Mouse (Mus musculus): ENCODE data around the gene Ssx2ip. TPM values are rescaled to one million over a fixed set of nuclear protein-coding genes. Genes with fewer than 3 reads are reported as not detected.

Ssx2ip gene
- polyA plus RNA-seq, 1 experiment from 2014 or later = 16.6 TPM

- 32% methylated on average over 5 of the region's 5 CpGs for WGBS
- Histone ChIP-seq H3K4me3 (peak overlapping the region; percentile 70), H3K4me1 (peaks cover 32% of the 10 kb centered on the region), H3K9me3 (no peaks in the 10 kb centered on the region), H3K4me2 (peak overlapping the region; percentile 83), H3K9ac (peak overlapping the region; percentile 16; the same call in 1 of the 2 replicates), H3K36me3 (replicated peaks) (no peaks in the 10 kb centered on the region), H3K27ac (no peak overlapping the region), H3K27me3 (replicated peaks) (no peaks in the 10 kb centered on the region)
- ATAC-seq (replicated peaks) = no peak
Observed at GRCm38 (mm10) chr3:146406007-146406341, 1.5 kb downstream of the Ssx2ip start.

GRCm38 (mm10) chr3:146407086-146407721, 2.8 kb downstream of the Ssx2ip start:
- H3K4me1 ChIP-seq = peaks cover 32% of the 10 kb centered on the region
- H3K36me3 ChIP-seq (replicated peaks) = no peaks in the 10 kb centered on the region
- 74% methylated on average over 16 of the region's 16 CpGs for WGBS
- no peak overlapping the region for H3K9ac ChIP-seq
- H3K9me3 ChIP-seq = no peaks in the 10 kb centered on the region
- no peak for ATAC-seq (replicated peaks)
- H3K27me3 ChIP-seq (replicated peaks) = no peaks in the 10 kb centered on the region
- H3K4me3 ChIP-seq = no peak overlapping the region
- H3K27ac ChIP-seq = no peak overlapping the region
- H3K4me2 ChIP-seq = peak overlapping the region; percentile 22

- Histone ChIP-seq H3K27me3 (replicated peaks) (no peaks in the 10 kb centered on the region), H3K36me3 (replicated peaks) (no peaks in the 10 kb centered on the region), H3K4me2 (no peak overlapping the region), H3K4me1 (peaks cover 25% of the 10 kb centered on the region), H3K27ac (no peak overlapping the region), H3K4me3 (no peak overlapping the region), H3K9ac (no peak overlapping the region), H3K9me3 (no peaks in the 10 kb centered on the region)
- WGBS = 84% methylated on average over 7 of the region's 7 CpGs
- ATAC-seq (replicated peaks) = no peak
Observed at GRCm38 (mm10) chr3:146410114-146410513, 5.7 kb downstream of the Ssx2ip start.

GRCm38 (mm10) chr3:146412008-146412407, 7.6 kb downstream of the Ssx2ip start:
- Histone ChIP-seq H3K4me2 (no peak overlapping the region), H3K27me3 (replicated peaks) (no peaks in the 10 kb centered on the region), H3K4me3 (no peak overlapping the region), H3K9me3 (no peaks in the 10 kb centered on the region), H3K9ac (no peak overlapping the region), H3K36me3 (replicated peaks) (no peaks in the 10 kb centered on the region), H3K27ac (no peak overlapping the region), H3K4me1 (peaks cover 6% of the 10 kb centered on the region)
- no peak for ATAC-seq (replicated peaks)
- 67% methylated on average over 2 of the region's 2 CpGs for whole genome bisulfite sequencing

- 92% methylated on average over 7 of the region's 7 CpGs for WGBS
- H3K9me3 ChIP-seq = no peaks in the 10 kb centered on the region
- no peak overlapping the region for H3K4me2 ChIP-seq
- H3K27me3 ChIP-seq (replicated peaks) = no peaks in the 10 kb centered on the region
- H3K4me3 ChIP-seq = no peak overlapping the region
- peaks cover 2% of the 10 kb centered on the region for H3K4me1 ChIP-seq
- ATAC-seq (replicated peaks) = no peak
- H3K27ac ChIP-seq = no peak overlapping the region
- H3K9ac ChIP-seq = no peak overlapping the region
- H3K36me3 ChIP-seq (replicated peaks) = no peaks in the 10 kb centered on the region
Observed at GRCm38 (mm10) chr3:146412480-146412879, 8.0 kb downstream of the Ssx2ip start.

GRCm38 (mm10) chr3:146413016-146413415, 8.6 kb downstream of the Ssx2ip start:
- H3K4me2 ChIP-seq = no peak overlapping the region
- H3K9ac ChIP-seq = no peak overlapping the region
- no peak for ATAC-seq (replicated peaks)
- no peaks in the 10 kb centered on the region for H3K4me1 ChIP-seq
- no peaks in the 10 kb centered on the region for H3K27me3 ChIP-seq (replicated peaks)
- H3K27ac ChIP-seq = no peak overlapping the region
- 93% methylated on average over 13 of the region's 13 CpGs for WGBS
- H3K4me3 ChIP-seq = no peak overlapping the region
- no peaks in the 10 kb centered on the region for H3K9me3 ChIP-seq
- no peaks in the 10 kb centered on the region for H3K36me3 ChIP-seq (replicated peaks)

GRCm38 (mm10) chr3:146413992-146414391, 9.6 kb downstream of the Ssx2ip start:
- no peaks in the 10 kb centered on the region for H3K4me1 ChIP-seq
- no peak for ATAC-seq (replicated peaks)
- no peak overlapping the region for H3K4me3 ChIP-seq
- no peak overlapping the region for H3K4me2 ChIP-seq
- no peaks in the 10 kb centered on the region for H3K27me3 ChIP-seq (replicated peaks)
- H3K36me3 ChIP-seq (replicated peaks) = no peaks in the 10 kb centered on the region; the same call in 1 of the 2 replicates
- no peak overlapping the region for H3K27ac ChIP-seq
- H3K9ac ChIP-seq = no peak overlapping the region
- WGBS = 91% methylated on average over 4 of the region's 4 CpGs
- no peaks in the 10 kb centered on the region for H3K9me3 ChIP-seq

GRCm38 (mm10) chr3:146414555-146414954, 10.1 kb downstream of the Ssx2ip start:
- no peaks in the 10 kb centered on the region for H3K9me3 ChIP-seq
- H3K4me2 ChIP-seq = no peak overlapping the region
- no peak for ATAC-seq (replicated peaks)
- H3K9ac ChIP-seq = no peak overlapping the region
- no peak overlapping the region for H3K27ac ChIP-seq
- 91% methylated on average over 12 of the region's 12 CpGs for WGBS
- no peaks in the 10 kb centered on the region for H3K27me3 ChIP-seq (replicated peaks)
- no peak overlapping the region for H3K4me3 ChIP-seq
- no peaks in the 10 kb centered on the region; the same call in 1 of the 2 replicates for H3K36me3 ChIP-seq (replicated peaks)
- H3K4me1 ChIP-seq = no peaks in the 10 kb centered on the region

GRCm38 (mm10) chr3:146417873-146418272, 13.4 kb downstream of the Ssx2ip start:
- no peak for ATAC-seq (replicated peaks)
- H3K4me1 ChIP-seq = no peaks in the 10 kb centered on the region
- 97% methylated on average over 8 of the region's 8 CpGs for WGBS

GRCm38 (mm10) chr3:146418901-146419300, 14.5 kb downstream of the Ssx2ip start:
- 89% methylated on average over 7 of the region's 7 CpGs for WGBS
- Histone ChIP-seq H3K4me1 (no peaks in the 10 kb centered on the region), H3K4me2 (no peak overlapping the region), H3K27me3 (replicated peaks) (no peaks in the 10 kb centered on the region), H3K36me3 (replicated peaks) (peaks cover 12% of the 10 kb centered on the region; the same call in 1 of the 2 replicates), H3K9ac (no peak overlapping the region), H3K4me3 (no peak overlapping the region), H3K9me3 (no peaks in the 10 kb centered on the region), H3K27ac (no peak overlapping the region)
- no peak for ATAC-seq (replicated peaks)

More at GRCm38 (mm10) chr3:146417873-146418272, 13.4 kb downstream of the Ssx2ip start:
- H3K27me3 ChIP-seq (replicated peaks) = no peaks in the 10 kb centered on the region
- H3K36me3 ChIP-seq (replicated peaks) = peaks cover 3% of the 10 kb centered on the region; the same call in 1 of the 2 replicates
- no peak overlapping the region for H3K9ac ChIP-seq
- no peak overlapping the region for H3K4me2 ChIP-seq
- no peak overlapping the region for H3K27ac ChIP-seq
- H3K9me3 ChIP-seq = no peaks in the 10 kb centered on the region
- no peak overlapping the region for H3K4me3 ChIP-seq

GRCm38 (mm10) chr3:146419534-146419933, 15.1 kb downstream of the Ssx2ip start:
- H3K4me1 ChIP-seq = no peaks in the 10 kb centered on the region
- H3K36me3 ChIP-seq (replicated peaks) = peaks cover 12% of the 10 kb centered on the region; the same call in 1 of the 2 replicates
- ATAC-seq (replicated peaks) = no peak
- no peak overlapping the region for H3K27ac ChIP-seq
- H3K9ac ChIP-seq = no peak overlapping the region
- H3K9me3 ChIP-seq = no peaks in the 10 kb centered on the region
- no peaks in the 10 kb centered on the region for H3K27me3 ChIP-seq (replicated peaks)
- no peak overlapping the region for H3K4me3 ChIP-seq
- no peak overlapping the region for H3K4me2 ChIP-seq
- whole genome bisulfite sequencing = 88% methylated on average over 9 of the region's 9 CpGs

- no peaks in the 10 kb centered on the region for H3K4me1 ChIP-seq
- no peaks in the 10 kb centered on the region for H3K9me3 ChIP-seq
- H3K27me3 ChIP-seq (replicated peaks) = no peaks in the 10 kb centered on the region
- no peak overlapping the region for H3K9ac ChIP-seq
- peaks cover 12% of the 10 kb centered on the region; the same call in 1 of the 2 replicates for H3K36me3 ChIP-seq (replicated peaks)
- H3K4me2 ChIP-seq = no peak overlapping the region
- no peak overlapping the region for H3K27ac ChIP-seq
- WGBS = 93% methylated on average over 15 of the region's 15 CpGs
- H3K4me3 ChIP-seq = no peak overlapping the region
- ATAC-seq (replicated peaks) = no peak
Observed at GRCm38 (mm10) chr3:146419992-146420537, 15.6 kb downstream of the Ssx2ip start.

- no peak overlapping the region for H3K4me3 ChIP-seq
- no peak for ATAC-seq (replicated peaks)
- no peak overlapping the region for H3K9ac ChIP-seq
- WGBS = 60% methylated on average over 8 of the region's 8 CpGs
- H3K4me2 ChIP-seq = no peak overlapping the region
- H3K4me1 ChIP-seq = no peaks in the 10 kb centered on the region
- H3K36me3 ChIP-seq (replicated peaks) = peaks cover 12% of the 10 kb centered on the region; the same call in 1 of the 2 replicates
- H3K9me3 ChIP-seq = no peaks in the 10 kb centered on the region
- H3K27ac ChIP-seq = no peak overlapping the region
- H3K27me3 ChIP-seq (replicated peaks) = no peaks in the 10 kb centered on the region
Observed at GRCm38 (mm10) chr3:146421787-146422186, 17.3 kb downstream of the Ssx2ip start.
